Mouse (Mus musculus) heart, embryonic 16.5 days (tissue): ENCODE measurements around the gene Zfp960. TPM values are rescaled to one million over a fixed set of nuclear protein-coding genes. Genes with fewer than 3 reads are reported as not detected.
"Not testable (repeated sequence)": the region's sequence is repeated elsewhere in the genome, so short reads cannot be mapped to it uniquely, and the experiment has no call there.

Experiments used
- ATAC-seq: fragments of 200-750 bp; cut with Nextera tagmentation; replicated peaks from 2 replicates; pipeline ENCODE4 v1.8.0; 2017; ENCODE audit warnings: moderate number of reproducible peaks; ENCODE audit not compliant: insufficient read depth, low FRiP score; ENCODE audit errors: extremely low read depth
- H3K27ac ChIP-seq: fragments of 300-500 bp; sonication (generic); 2 replicates; pipeline ENCODE4 v1.5.1; 2014; ENCODE audit warnings: mild to moderate bottlenecking, low read length, control low read depth, moderate library complexity
- H3K27me3 ChIP-seq: fragments of 300-500 bp; sonication (generic); 2 replicates; pipeline ENCODE4 v1.6.1; 2014; ENCODE audit warnings: low read length, mixed read lengths; ENCODE audit not compliant: control insufficient read depth, insufficient read depth
- H3K36me3 ChIP-seq: fragments of 300-500 bp; sonication (generic); 2 replicates; pipeline ENCODE4 v1.6.1; 2014; ENCODE audit not compliant: control insufficient read depth, insufficient read depth
- H3K4me1 ChIP-seq: fragments of 300-500 bp; sonication (generic); 2 replicates; pipeline ENCODE4 v1.6.1; 2014; ENCODE audit warnings: low read length, mixed read lengths; ENCODE audit not compliant: control insufficient read depth, insufficient read depth
- H3K4me2 ChIP-seq: fragments of 300-500 bp; sonication (generic); 2 replicates; pipeline ENCODE4 v1.6.1; 2014; ENCODE audit warnings: low read depth, mild to moderate bottlenecking, control low read depth, low read length
- H3K4me3 ChIP-seq: fragments of 300-500 bp; sonication (generic); 2 replicates; pipeline ENCODE4 v1.5.1; 2014; ENCODE audit warnings: mild to moderate bottlenecking, control low read depth, low read length
- H3K9ac ChIP-seq: fragments of 300-500 bp; sonication (generic); 2 replicates; pipeline ENCODE4 v1.6.1; 2014; ENCODE audit warnings: low read length, control low read depth
- H3K9me3 ChIP-seq: fragments of 300-500 bp; sonication (generic); replicated peaks from 2 replicates; pipeline ENCODE4 v1.6.1; 2016; ENCODE audit warnings: low read length; ENCODE audit not compliant: control insufficient read depth
- whole genome bisulfite sequencing: fragments of 180-500 bp; shearing (Covaris S2); extraction: QIAGEN DNeasy Blood & Tissue Kit; methylation state at CpG from one replicate; pipeline ENCODE4 v1.1.7; 2014; 5-methylcytosine and 5-hydroxymethylcytosine counted together
- polyA plus RNA-seq: library from polyadenylated mRNA; unstranded; fragments of >200 nt; fragmentation: Nextera tagmentation; extraction: Ambion mirVana; gene quantifications from 2 replicates; pipeline ENCODE4 v1.2.1, GENCODE M21; 2015

Zfp960 gene
- polyA plus RNA-seq = 4.5 and 4.8 TPM in 2 replicates

DNA sequence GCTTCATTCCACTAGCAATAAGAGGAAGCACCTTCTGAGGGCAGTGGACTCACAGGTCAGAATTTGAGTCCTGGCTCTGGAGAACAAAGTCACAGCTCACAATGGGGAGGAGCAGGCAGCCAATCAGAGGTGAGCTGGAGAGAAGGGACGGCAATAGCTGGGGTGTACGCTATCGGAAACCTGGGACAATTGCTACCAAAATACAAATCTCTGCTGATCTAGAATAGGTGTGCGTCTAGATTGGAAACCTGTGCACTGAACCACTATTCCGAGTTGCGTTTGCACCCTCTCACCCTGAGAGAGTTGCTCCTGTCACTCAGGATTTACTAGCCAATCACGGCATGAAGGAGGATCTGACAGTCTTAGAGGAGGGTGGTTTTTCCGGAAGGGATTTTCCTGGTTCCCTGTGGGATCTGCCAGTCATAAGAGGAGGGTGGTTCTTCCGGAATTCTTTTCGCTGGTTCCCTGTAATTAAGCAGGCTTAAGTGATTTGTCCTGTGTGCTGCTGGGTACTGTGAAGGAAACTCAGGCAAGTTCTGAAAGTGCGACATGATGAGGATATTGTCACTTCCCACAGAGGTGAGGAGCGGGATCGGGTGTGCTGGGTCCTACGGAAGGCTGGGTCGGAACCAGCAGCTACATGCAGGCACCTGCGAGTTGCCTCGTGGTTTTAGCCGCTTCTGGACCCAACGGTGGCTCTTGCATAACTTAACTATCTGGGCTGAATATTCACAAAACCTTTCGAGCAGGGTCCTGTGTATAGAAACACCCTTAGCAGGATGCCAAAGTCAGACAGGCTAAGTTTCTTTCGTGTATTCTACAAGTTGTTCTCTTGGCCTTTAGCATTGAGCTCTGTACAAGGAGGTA lies at the start of gene Zfp960:
Zfp960 (plus strand) TSS at position 486 of the 867 bp plus-strand sequence.
- not testable (repeated sequence) for H3K9me3 ChIP-seq, H3K36me3 ChIP-seq, H3K4me1 ChIP-seq, H3K27me3 ChIP-seq
- ATAC-seq = peak; percentile 100
- Histone ChIP-seq H3K9ac (peak within 1 kb of the TSS; percentile 67), H3K27ac (peak within 1 kb of the TSS; percentile 43; the same call in 1 of the 2 replicates), H3K4me3 (peak within 1 kb of the TSS; percentile 60), H3K4me2 (peak within 1 kb of the TSS; percentile 66)
- under 1% methylated on average over 16 of the region's 21 CpGs for WGBS

DNA sequence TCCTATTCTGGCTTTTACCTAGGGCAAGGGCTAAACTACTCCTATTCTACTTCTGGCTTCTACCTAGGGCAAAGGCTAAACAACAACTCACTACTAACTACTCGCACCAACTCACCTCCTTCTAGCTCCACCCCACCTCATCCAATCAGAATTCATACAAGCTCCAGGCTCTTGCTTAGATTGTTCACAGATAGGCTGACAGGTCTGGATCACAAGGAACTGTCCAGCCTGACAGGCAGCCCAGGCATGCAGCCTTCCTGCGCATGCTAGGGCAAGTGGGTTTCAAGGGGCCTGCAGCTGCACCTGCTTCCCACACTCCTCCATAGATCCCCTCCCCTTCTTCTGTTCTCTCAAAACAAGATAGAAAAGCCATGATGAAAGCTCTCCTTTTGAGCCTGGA lies 45.8 kb upstream of the Zfp960 start:
- not testable (repeated sequence) for H3K27ac ChIP-seq, H3K4me2 ChIP-seq, H3K9me3 ChIP-seq, H3K9ac ChIP-seq, H3K36me3 ChIP-seq, ATAC-seq, H3K4me3 ChIP-seq, H3K27me3 ChIP-seq, H3K4me1 ChIP-seq
- 94% methylated on average over 2 of the region's 2 CpGs for WGBS

DNA sequence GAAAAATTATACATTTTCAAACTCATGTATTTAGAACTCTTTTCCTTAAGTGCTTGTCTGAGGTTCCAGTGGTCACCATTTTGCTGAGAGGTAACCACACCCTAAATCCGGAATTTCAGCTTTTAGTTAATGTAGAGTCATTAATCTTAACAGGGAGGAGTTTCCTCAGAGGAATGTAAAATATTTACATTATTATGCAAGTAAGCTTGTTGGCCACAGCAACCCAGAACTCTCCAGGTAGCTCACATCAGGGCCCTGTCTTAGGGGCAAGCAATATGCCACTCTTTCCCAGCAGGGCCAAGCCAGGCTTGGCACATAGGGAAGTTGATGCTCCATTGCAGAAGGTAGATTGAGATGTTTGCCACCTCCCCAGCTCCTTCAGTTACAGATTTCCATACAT lies 4.3 kb upstream of the Zfp960 start:
- H3K4me2 ChIP-seq, H3K27ac ChIP-seq, H3K4me1 ChIP-seq, H3K36me3 ChIP-seq, H3K9me3 ChIP-seq, H3K27me3 ChIP-seq, H3K9ac ChIP-seq, H3K4me3 ChIP-seq, ATAC-seq: not testable (repeated sequence)
- WGBS = 57% methylated on average over 1 of the region's 1 CpGs

DNA sequence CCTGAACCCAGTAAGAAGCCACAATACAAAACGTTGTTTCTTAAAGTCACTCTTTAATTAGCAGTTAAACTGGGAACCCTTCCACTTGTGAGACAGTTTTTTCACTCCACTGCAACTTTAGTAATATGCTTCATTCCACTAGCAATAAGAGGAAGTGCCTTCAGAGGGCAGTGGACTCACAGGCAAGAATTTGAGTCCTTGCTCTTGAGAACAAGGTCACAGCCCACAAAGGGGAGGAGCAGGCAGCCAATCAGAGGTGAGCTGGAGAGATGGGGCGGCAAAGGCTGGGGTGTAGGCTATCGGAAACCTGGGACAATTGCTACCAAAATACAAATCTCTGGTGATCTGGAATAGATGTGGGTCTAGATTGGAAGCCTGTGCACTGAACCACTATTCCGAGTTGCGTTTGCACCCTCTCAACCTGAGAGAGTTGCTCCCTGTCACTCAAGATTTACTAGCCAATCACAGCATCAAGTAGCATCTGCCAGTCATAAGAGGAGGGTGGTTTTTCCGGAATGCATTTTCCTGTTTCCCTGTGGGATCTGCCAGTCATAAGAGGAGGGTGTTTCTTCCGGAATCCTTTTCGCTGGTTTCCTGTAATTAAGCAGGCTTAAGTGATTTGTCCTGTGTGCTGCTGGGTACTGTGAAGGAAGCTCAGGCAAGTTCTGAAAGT lies 57.1 kb downstream of the Zfp960 start, which contains the start of gene Zfp97:
Zfp97 (plus strand) TSS at position 586 of the 673 bp plus-strand sequence.
- not testable (repeated sequence) for H3K4me1 ChIP-seq, H3K9me3 ChIP-seq, H3K9ac ChIP-seq, H3K27ac ChIP-seq, H3K4me3 ChIP-seq, H3K4me2 ChIP-seq, H3K36me3 ChIP-seq, H3K27me3 ChIP-seq
- peak; percentile 97 for ATAC-seq
- WGBS = no CpG with 5 or more reads among the region's 8 CpGs

Other genes with a start within 250 kb of the Zfp960 start
- 7.1 and 8.2 TPM in 2 replicates for gene Zfp97, start 57.3 kb downstream of the Zfp960 start, polyA plus RNA-seq